ENCODE assay signal across 8 mouse cellular contexts in genomic region chr7:44335031-44335878, GRCm38 (mm10). TPM values are rescaled to one million over a fixed set of nuclear protein-coding genes. Genes with fewer than 3 reads are reported as not detected.
A peak's percentile ranks its signal among the peaks of the same experiment; 100 is the strongest.
DNase-seq lines count a peak whose midpoint lies in the region; ATAC-seq and TF ChIP-seq lines count a peak whose summit lies in the region.

No protein-coding gene starts in this region.

- DNase-seq in kidney, postnatal 10 days = peak; percentile 76
- no peak for DNase-seq in kidney, adult 2 months
- peak; percentile 72 for DNase-seq in cerebellum, adult 11 months
- peak; percentile 64 for DNase-seq in embryo, embryonic 10.5 days (ENCODE audit: low spot score)
- DNase-seq in neural tube, embryonic 10.5 days (ENCODE audit: extremely low spot score, low spot score) = peak; percentile 66
- DNase-seq in adipocyte (ENCODE audit: low spot score) = no peak
- DNase-seq in thymus, postnatal 10 days (ENCODE audit: low spot score in 2 of 2) = no peak

- TF ChIP-seq CTCF in kidney, adult 2 months (conservative IDR thresholded peaks at IDR 0.05; ENCODE audit: insufficient read depth, insufficient read length, low read depth, low read length) = no peak

- H3K27me3 ChIP-seq in kidney, adult 2 months (replicated peaks; ENCODE audit: control insufficient read depth, insufficient read depth, low read length) = no peaks in the 10 kb centered on the region
- H3K27me3 ChIP-seq in hindbrain, embryonic 16.5 days (replicated peaks; ENCODE audit: control insufficient read depth, insufficient read depth, low read length) = no peaks in the 10 kb centered on the region; the same call in 1 of the 2 replicates

- no peaks in the 10 kb centered on the region for H3K4me1 ChIP-seq in kidney, adult 2 months (ENCODE audit: control insufficient read depth, insufficient read depth, low read length)
- H3K4me1 ChIP-seq in hindbrain, embryonic 16.5 days (ENCODE audit: control insufficient read depth, insufficient read depth, low read depth, low read length) = peaks cover 19% of the 10 kb centered on the region

- H3K9ac ChIP-seq in hindbrain, embryonic 16.5 days (ENCODE audit: low read depth, low read length) = peak overlapping the region; percentile 91

- H3K4me3 ChIP-seq in kidney, adult 2 months (ENCODE audit: insufficient read depth, low read depth, low read length) = no peak overlapping the region
- H3K4me3 ChIP-seq in hindbrain, embryonic 16.5 days (ENCODE audit: low read length) = peak overlapping the region; percentile 70

- H3K36me3 ChIP-seq in kidney, adult 2 months (ENCODE audit: control insufficient read depth, insufficient read depth, low read length) = no peaks in the 10 kb centered on the region
- H3K36me3 ChIP-seq in hindbrain, embryonic 16.5 days (ENCODE audit: control insufficient read depth, insufficient read depth, low read length) = peaks cover 9% of the 10 kb centered on the region; the same call in 1 of the 2 replicates

- H3K4me2 ChIP-seq in hindbrain, embryonic 16.5 days (ENCODE audit: low read length) = peak overlapping the region; percentile 83

- peak; percentile 80 for ATAC-seq in hindbrain, embryonic 16.5 days

- no peak overlapping the region for H3K27ac ChIP-seq in kidney, adult 2 months (ENCODE audit: insufficient read depth, low read depth, low read length)
- peak overlapping the region; percentile 95 for H3K27ac ChIP-seq in hindbrain, embryonic 16.5 days (ENCODE audit: low read depth, low read length)

- no peak for TF ChIP-seq POLR2A in kidney, adult 2 months (IDR thresholded peaks at IDR 0.05; ENCODE audit: low read depth, low read length)

- 10% methylated on average over 26 of the region's 40 CpGs for whole genome bisulfite sequencing in kidney, adult 2 months
- 5% methylated on average over 24 of the region's 40 CpGs for WGBS in hindbrain, embryonic 16.5 days

- no peaks in the 10 kb centered on the region for H3K9me3 ChIP-seq in hindbrain, embryonic 16.5 days (ENCODE audit: control insufficient read depth, low read length)

RNA-seq across cellular contexts. Expression of gene Shank1, which starts 25.2 kb away (rescaled TPM):
- 0.43 and 0.66 TPM in 2 replicates for polyA plus RNA-seq in kidney, adult 2 months (2012; rRNA removed)
- polyA plus RNA-seq in hindbrain, embryonic 16.5 days (2015; fragmentation: Nextera tagmentation; extraction: Ambion mirVana) = 33.1 and 33.6 TPM in 2 replicates

RNA-seq across cellular contexts. Expression of gene Clec11a, which starts 28.6 kb away (rescaled TPM):
- polyA plus RNA-seq in kidney, adult 2 months (2012; rRNA removed) = 6.4 and 8.1 TPM in 2 replicates
- 3.5 and 3.6 TPM in 2 replicates for polyA plus RNA-seq in hindbrain, embryonic 16.5 days (2015; fragmentation: Nextera tagmentation; extraction: Ambion mirVana)

RNA-seq across cellular contexts. Expression of gene Syt3, which starts 48.6 kb away (rescaled TPM):
- 12.0 and 12.9 TPM in 2 replicates for polyA plus RNA-seq in kidney, adult 2 months (2012; rRNA removed)
- 74.8 and 75.6 TPM in 2 replicates for polyA plus RNA-seq in hindbrain, embryonic 16.5 days (2015; fragmentation: Nextera tagmentation; extraction: Ambion mirVana)

RNA-seq across cellular contexts. Expression of gene 1700008O03Rik, which starts 50.4 kb away (rescaled TPM):
- polyA plus RNA-seq in kidney, adult 2 months (2012; rRNA removed) = 0.69 and 0.75 TPM in 2 replicates
- polyA plus RNA-seq in hindbrain, embryonic 16.5 days (2015; fragmentation: Nextera tagmentation; extraction: Ambion mirVana) = 3.6 and 3.8 TPM in 2 replicates

Comparison
In these comparisons a context has a peak if more than half of its experiments do, and no peak if none do; other contexts are left out.
1. DNase-seq: peak in kidney, postnatal 10 days (single experiment), cerebellum, adult 11 months (single experiment), embryo, embryonic 10.5 days (single experiment) and neural tube, embryonic 10.5 days (single experiment); none in kidney, adult 2 months (single experiment), adipocyte (single experiment) and thymus, postnatal 10 days (0 of 2).
2. RNA of gene Shank1, which starts 25.2 kb away (polyA plus RNA-seq): 33.1 to 33.6 TPM in hindbrain, embryonic 16.5 days; 0.43 to 0.66 TPM in kidney, adult 2 months; every median in the first group is over 10 times any median in the second.